Mouse (Mus musculus) CH12.LX (cell line): ENCODE measurements around the gene 6330409D20Rik. TPM values are rescaled to one million over a fixed set of nuclear protein-coding genes. Genes with fewer than 3 reads are reported as not detected.

Source experiments
- DNase-seq: peaks from one replicate; pipeline ENCODE4 v3.0.0-alpha.2; 2013; ENCODE audit errors: extremely low read depth
- H3K27ac ChIP-seq: 2 replicates; pipeline ENCODE4 v1.5.1; 2012; ENCODE audit warnings: low read depth, mild to moderate bottlenecking, control low read depth, moderate library complexity; ENCODE audit not compliant: insufficient read depth
- H3K27me3 ChIP-seq: replicated peaks from 2 replicates; pipeline ENCODE3; 2012; ENCODE audit warnings: inconsistent platforms
- H3K36me3 ChIP-seq, 2 experiments: replicated peaks in 1 of 2; 2 replicates each; pipeline versions ENCODE3 to v1.6.1; 2012; ENCODE audit warnings: inconsistent platforms in 1 of 2, low read length in 1 of 2, mild to moderate bottlenecking in 1 of 2, mixed read lengths in 1 of 2, moderate library complexity in 1 of 2; ENCODE audit not compliant: control insufficient read depth in 1 of 2, insufficient read depth in 1 of 2
- H3K4me1 ChIP-seq, 2 experiments: 2 replicates each; pipeline ENCODE4 v1.6.1; 2012; ENCODE audit warnings: inconsistent platforms in 1 of 2, moderate library complexity in 1 of 2; ENCODE audit not compliant: insufficient read depth in 2 of 2, control insufficient read depth in 1 of 2
- H3K4me2 ChIP-seq: 2 replicates; pipeline ENCODE4 v1.6.1; 2012; ENCODE audit warnings: low read depth, mild to moderate bottlenecking, control low read depth; ENCODE audit not compliant: poor library complexity, insufficient read depth, severe bottlenecking
- H3K4me3 ChIP-seq, 3 experiments: fragments of 150-350 bp in 1 of 3; sonication (generic) in 1 of 3; replicated peaks in 1 of 3; 2 replicates each; pipeline versions ENCODE3 to v1.5.1; 2011 to 2012; ENCODE audit warnings: low read depth in 2 of 3, low read length in 2 of 3, mild to moderate bottlenecking in 2 of 3, moderate library complexity in 2 of 3, control low read depth in 1 of 3, improper control_type of control experiment in 1 of 3, inconsistent platforms in 1 of 3, mixed read lengths in 1 of 3; ENCODE audit not compliant: poor library complexity in 1 of 3
- H3K79me2 ChIP-seq: replicated peaks from 2 replicates; pipeline ENCODE4 v1.6.1; 2012; ENCODE audit warnings: mild to moderate bottlenecking, moderate library complexity; ENCODE audit not compliant: control insufficient read depth, poor library complexity, insufficient read depth, severe bottlenecking; ENCODE audit errors: extremely low read depth
- H3K9ac ChIP-seq: 2 replicates; pipeline ENCODE4 v1.6.1; 2012; ENCODE audit warnings: low read depth, mild to moderate bottlenecking, control low read depth, moderate library complexity; ENCODE audit not compliant: insufficient read depth
- H3K9me3 ChIP-seq: replicated peaks from 2 replicates; pipeline ENCODE3; 2012; ENCODE audit warnings: low read length, inconsistent platforms, mixed read lengths
- BHLHE40 ChIP-seq: IDR thresholded peaks from 2 replicates; pipeline ENCODE4 v1.6.1; 2011; ENCODE audit warnings: mild to moderate bottlenecking, low read depth, low read length, improper control_type of control experiment
- CHD1 ChIP-seq: IDR thresholded peaks from 2 replicates; pipeline ENCODE4 v1.6.1; 2012; ENCODE audit warnings: low read depth, low read length, improper control_type of control experiment, inconsistent platforms
- CHD2 ChIP-seq: IDR thresholded peaks from 2 replicates; pipeline ENCODE4 v1.6.1; 2011; ENCODE audit warnings: low read length, improper control_type of control experiment
- CTCF ChIP-seq, 2 experiments: IDR thresholded peaks in 1 of 2; conservative IDR thresholded peaks in 1 of 2; 2 replicates each; pipeline ENCODE4 v1.5.1; 2011 to 2012; ENCODE audit warnings: low read depth in 2 of 2, low read length in 2 of 2, improper control_type of control experiment in 1 of 2, inconsistent platforms in 1 of 2, mild to moderate bottlenecking in 1 of 2, moderate library complexity in 1 of 2
- ELF1 ChIP-seq: IDR thresholded peaks from 2 replicates; pipeline ENCODE4 v1.6.1; 2014; ENCODE audit warnings: low read depth, mild to moderate bottlenecking, inconsistent platforms, low read length, improper control_type of control experiment
- EP300 ChIP-seq: IDR thresholded peaks from 2 replicates; pipeline ENCODE4 v1.6.1; 2011; ENCODE audit warnings: low read length, improper control_type of control experiment
- ETS1 ChIP-seq: conservative IDR thresholded peaks from 2 replicates; pipeline ENCODE4 v1.6.1; 2012; ENCODE audit warnings: low read depth, mild to moderate bottlenecking, inconsistent platforms, low read length, improper control_type of control experiment, moderate library complexity
- GABPA ChIP-seq: IDR thresholded peaks from 2 replicates; pipeline ENCODE4 v1.6.1; 2012; ENCODE audit warnings: low read depth, low read length, improper control_type of control experiment, inconsistent platforms; ENCODE audit not compliant: insufficient replicate concordance
- HCFC1 ChIP-seq: IDR thresholded peaks from 2 replicates; pipeline ENCODE4 v1.6.1; 2012; ENCODE audit warnings: low read depth, mild to moderate bottlenecking, inconsistent platforms, low read length, improper control_type of control experiment
- JUN ChIP-seq: IDR thresholded peaks from 2 replicates; pipeline ENCODE4 v1.6.1; 2011; ENCODE audit warnings: low read depth, mild to moderate bottlenecking, low read length, improper control_type of control experiment, moderate library complexity; ENCODE audit not compliant: insufficient read depth
- JUND ChIP-seq: conservative IDR thresholded peaks from 2 replicates; pipeline ENCODE4 v1.6.1; 2011; ENCODE audit warnings: low read depth, low read length, improper control_type of control experiment
- KAT2A ChIP-seq: IDR thresholded peaks from 2 replicates; pipeline ENCODE4 v1.6.1; 2012; ENCODE audit warnings: low read length, improper control_type of control experiment, inconsistent platforms; ENCODE audit not compliant: insufficient replicate concordance
- MAFK ChIP-seq: IDR thresholded peaks from 2 replicates; pipeline ENCODE4 v1.6.1; 2011; ENCODE audit warnings: low read length, improper control_type of control experiment; ENCODE audit not compliant: insufficient replicate concordance
- MAX ChIP-seq: IDR thresholded peaks from 2 replicates; pipeline ENCODE4 v1.6.1; 2011; ENCODE audit warnings: low read length, improper control_type of control experiment
- MAZ ChIP-seq: IDR thresholded peaks from 2 replicates; pipeline ENCODE4 v1.6.1; 2012; ENCODE audit warnings: low read depth, mild to moderate bottlenecking, inconsistent platforms, low read length, improper control_type of control experiment, moderate library complexity
- MEF2A ChIP-seq: IDR thresholded peaks from 2 replicates; pipeline ENCODE4 v1.6.1; 2014; ENCODE audit warnings: low read depth, mild to moderate bottlenecking, inconsistent platforms, low read length, improper control_type of control experiment, borderline replicate concordance
- MXI1 ChIP-seq: IDR thresholded peaks from 2 replicates; pipeline ENCODE4 v1.6.1; 2011; ENCODE audit warnings: mild to moderate bottlenecking, low read depth, low read length, improper control_type of control experiment
- MYC ChIP-seq: IDR thresholded peaks from 2 replicates; pipeline ENCODE4 v1.6.1; 2011; ENCODE audit warnings: low read depth, mild to moderate bottlenecking, improper control_type of control experiment, low read length
- NELFE ChIP-seq: IDR thresholded peaks from 2 replicates; pipeline ENCODE4 v1.6.1; 2011; ENCODE audit warnings: low read depth, low read length, improper control_type of control experiment
- NRF1 ChIP-seq: IDR thresholded peaks from 2 replicates; pipeline ENCODE4 v1.6.1; 2014; ENCODE audit warnings: low read depth, mild to moderate bottlenecking, inconsistent platforms, low read length, improper control_type of control experiment, moderate library complexity
- POLR2AphosphoS2 ChIP-seq: IDR thresholded peaks from 2 replicates; pipeline ENCODE4 v1.6.1; 2011; ENCODE audit warnings: low read depth, low read length, improper control_type of control experiment
- RAD21 ChIP-seq: IDR thresholded peaks from 2 replicates; pipeline ENCODE4 v1.6.1; 2011; ENCODE audit warnings: low read depth, mild to moderate bottlenecking, low read length, improper control_type of control experiment, moderate library complexity
- RCOR1 ChIP-seq: conservative IDR thresholded peaks from 2 replicates; pipeline ENCODE4 v1.6.1; 2012; ENCODE audit warnings: low read depth, mild to moderate bottlenecking, inconsistent platforms, low read length, improper control_type of control experiment
- SIN3A ChIP-seq: IDR thresholded peaks from 2 replicates; pipeline ENCODE4 v1.6.1; 2012; ENCODE audit warnings: low read length, improper control_type of control experiment, inconsistent platforms
- SMC3 ChIP-seq: IDR thresholded peaks from 2 replicates; pipeline ENCODE4 v1.6.1; 2011; ENCODE audit warnings: low read depth, low read length, improper control_type of control experiment
- TCF12 ChIP-seq: IDR thresholded peaks from 2 replicates; pipeline ENCODE4 v1.6.1; 2014; ENCODE audit warnings: low read depth, mild to moderate bottlenecking, inconsistent platforms, low read length, improper control_type of control experiment
- USF1 ChIP-seq: IDR thresholded peaks from 2 replicates; pipeline ENCODE4 v1.6.1; 2014; ENCODE audit warnings: low read depth, mild to moderate bottlenecking, inconsistent platforms, low read length, improper control_type of control experiment
- USF2 ChIP-seq: conservative IDR thresholded peaks from 2 replicates; pipeline ENCODE4 v1.6.1; 2011; ENCODE audit warnings: low read depth, low read length, improper control_type of control experiment
- ZKSCAN1 ChIP-seq: IDR thresholded peaks from 2 replicates; pipeline ENCODE4 v1.6.1; 2012; ENCODE audit warnings: low read depth, inconsistent platforms, low read length, improper control_type of control experiment, borderline replicate concordance
- ZMIZ1 ChIP-seq: IDR thresholded peaks from 2 replicates; pipeline ENCODE4 v1.6.1; 2012; ENCODE audit warnings: low read depth, mild to moderate bottlenecking, inconsistent platforms, low read length, improper control_type of control experiment
- ZNF384 ChIP-seq: IDR thresholded peaks from 2 replicates; pipeline ENCODE4 v1.6.1; 2012; ENCODE audit warnings: low read depth, low read length, improper control_type of control experiment, inconsistent platforms
- dilution Hi-C: fragments of 300-500 bp; cut with MboI; formaldehyde crosslinking; loops from 2 replicates; pipeline ENCODE4 v1.14.3; 2020; ENCODE audit warnings: low sequenced_read_pairs; ENCODE audit not compliant: extremely low pct_unique_long_range_greater_than_20kb, extremely low pct_ligation_motif_present
- in situ Hi-C: fragments of 300-500 bp; cut with MboI; formaldehyde crosslinking; loops from 3 replicates; pipeline ENCODE4 v1.14.3; 2019; ENCODE audit warnings: low sequenced_read_pairs, low pct_ligation_motif_present, low pct_unique_long_range_greater_than_20kb, mixed read lengths
- polyA plus RNA-seq: library from polyadenylated mRNA; unstranded; fragments of >175 nt; gene quantifications from 2 replicates; pipeline ENCODE4 v1.2.1, GENCODE M21; 2012; ENCODE audit warnings: low read depth; ENCODE audit not compliant: insufficient read length
- total RNA-seq, 2 experiments: library from RNA; depleted of rRNA; stranded (reverse); fragments of 300-350 nt in 1 of 2; fragments of >200 nt in 1 of 2; gene quantifications; 2 replicates each; pipeline ENCODE4 v1.2.3; 2012 to 2014

Gene 6330409D20Rik
- total and polyA plus RNA-seq, 3 experiments: 0.46 TPM; not detected in 2

DNA sequence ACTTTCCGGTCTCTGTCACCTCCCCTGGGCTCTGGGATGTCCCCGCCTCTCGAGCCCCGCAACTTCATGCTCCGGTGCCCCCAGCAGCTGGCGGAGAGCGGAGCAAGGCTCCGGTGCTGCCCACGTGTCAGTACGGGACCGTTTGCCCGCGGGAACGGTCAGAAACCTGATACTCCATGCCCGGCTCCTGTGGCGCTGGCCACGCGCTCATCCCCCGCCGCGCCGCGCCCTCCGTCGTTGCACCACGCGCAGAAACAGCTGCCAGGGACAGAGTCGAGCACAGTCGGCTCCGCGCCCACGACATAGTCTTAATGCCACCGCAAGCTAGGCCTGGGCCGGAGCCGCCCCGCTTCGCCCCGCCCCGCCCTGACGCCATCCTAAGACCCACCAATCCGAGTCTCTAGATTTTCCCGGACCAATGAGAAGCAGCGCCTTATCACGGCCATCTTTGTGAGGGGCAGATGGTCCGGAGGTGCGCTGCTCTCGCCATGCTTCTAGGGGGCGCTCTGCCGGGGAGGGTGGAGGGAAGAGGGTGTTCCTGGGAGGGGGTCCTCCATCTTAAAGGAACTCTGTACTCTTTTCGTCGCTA lies 46.9 kb downstream of the 6330409D20Rik start (continued):
- TF ChIP-seq ZMIZ1 (peak; percentile 96), RAD21 (no peak), KAT2A (peak; percentile 57; the same call in 1 of the 2 replicates), MEF2A (peak; percentile 39; the same call in 1 of the 2 replicates), ETS1 (no peak), SIN3A (peak; percentile 97), NRF1 (peak; percentile 80), ZNF384 (no peak), JUND (no peak), MAFK (no peak), MAZ (peak; percentile 95), MYC (peak; percentile 79), TCF12 (peak; percentile 96), USF2 (no peak), CHD1 (no peak), POLR2AphosphoS2 (peak; percentile 85; the same call in 1 of the 2 replicates), EP300 (no peak), ZKSCAN1 (no peak), MXI1 (peak; percentile 99)

DNA sequence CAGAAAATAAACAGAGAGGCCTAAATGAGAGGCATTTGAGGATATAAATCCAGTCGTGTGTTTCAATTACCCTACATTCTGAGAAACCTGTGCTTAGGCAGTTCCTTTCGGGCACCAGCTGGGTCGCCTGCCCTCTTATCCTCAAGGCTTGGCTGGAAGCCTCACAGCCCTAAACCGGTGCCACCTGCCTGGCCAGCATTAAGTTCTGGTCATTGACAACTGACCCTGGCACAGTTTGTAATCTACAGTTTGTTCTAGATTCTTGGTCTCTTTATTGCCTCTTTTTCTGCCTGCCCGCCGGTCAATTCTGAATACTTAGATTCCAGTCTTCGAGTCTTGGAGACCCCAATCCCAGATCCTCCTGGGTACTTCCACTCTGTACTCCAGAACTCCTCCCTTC lies 47.5 kb downstream of the 6330409D20Rik start:
- DNase-seq: no peak

More for the DNA sequence above, 47.5 kb downstream of the 6330409D20Rik start:
- in situ Hi-C loops: no loop called here
- peaks cover 11 to 44% of the 10 kb centered on the region in 2 experiments for H3K4me1 ChIP-seq
- dilution Hi-C loops: no loop called here
- no peak overlapping the region for H3K27ac ChIP-seq
- peak overlapping the region; percentile 64 for H3K9ac ChIP-seq
- H3K36me3 ChIP-seq: peaks cover 9 to 32% of the 10 kb centered on the region in 2 experiments
- peak overlapping the region; percentile 70 to 98 (median 90) for H3K4me3 ChIP-seq
- H3K79me2 ChIP-seq: peaks cover 11% of the 10 kb centered on the region; the same call in 1 of the 2 replicates
- TF ChIP-seq SMC3: no peak
- no peak for TF ChIP-seq JUN
- no peak for TF ChIP-seq MAX
- no peak for TF ChIP-seq USF2
- TF ChIP-seq MAZ: no peak
- TF ChIP-seq CTCF (conservative IDR thresholded peaks at IDR 0.05 in 1 of 2, IDR thresholded peaks at IDR 0.05 in 1 of 2; ENCODE audit: low read depth in 2 of 2, low read length in 2 of 2): no peak
- TF ChIP-seq USF1: no peak
- TF ChIP-seq BHLHE40: no peak
- TF ChIP-seq MAFK: no peak
- no peak for TF ChIP-seq NELFE
- no peak for TF ChIP-seq CHD2
- TF ChIP-seq ELF1: no peak
- TF ChIP-seq POLR2AphosphoS2: no peak
- no peak for TF ChIP-seq GABPA
- TF ChIP-seq RCOR1: no peak
- no peak for TF ChIP-seq MXI1
- no peak for TF ChIP-seq EP300
- no peak for TF ChIP-seq HCFC1
- TF ChIP-seq MEF2A: no peak
- TF ChIP-seq, all 38 proteins: peak for 0
- no peaks in the 10 kb centered on the region for H3K27me3 ChIP-seq
- no peaks in the 10 kb centered on the region for H3K9me3 ChIP-seq
- peak overlapping the region; percentile 93 for H3K4me2 ChIP-seq
